Mouse (Mus musculus): ENCODE data around the gene Jakmip3.

GRCm38 (mm10) chr7:139105705-139106104, 165.2 kb downstream of the Jakmip3 start:
- TF ChIP-seq ELF1 (IDR thresholded peaks at IDR 0.05; ENCODE audit: low read depth, low read length) (no peak), POLR2AphosphoS2 (IDR thresholded peaks at IDR 0.05; ENCODE audit: low read depth, low read length) (no peak), USF1 (IDR thresholded peaks at IDR 0.05; ENCODE audit: low read depth, low read length) (no peak), TCF12 (IDR thresholded peaks at IDR 0.05; ENCODE audit: low read depth, low read length) (no peak), BHLHE40 (IDR thresholded peaks at IDR 0.05; ENCODE audit: low read depth, low read length) (no peak), MYC (IDR thresholded peaks at IDR 0.05; ENCODE audit: low read depth, low read length) (no peak), CTCF (conservative IDR thresholded peaks at IDR 0.05 in 1 of 2, IDR thresholded peaks at IDR 0.05 in 1 of 2; ENCODE audit: low read depth in 2 of 2, low read length in 2 of 2) (no peak), USF2 (conservative IDR thresholded peaks at IDR 0.05; ENCODE audit: low read depth, low read length) (no peak)
